Mouse (Mus musculus): ENCODE results near the gene Nup35.

The Nup35 gene

DNA sequence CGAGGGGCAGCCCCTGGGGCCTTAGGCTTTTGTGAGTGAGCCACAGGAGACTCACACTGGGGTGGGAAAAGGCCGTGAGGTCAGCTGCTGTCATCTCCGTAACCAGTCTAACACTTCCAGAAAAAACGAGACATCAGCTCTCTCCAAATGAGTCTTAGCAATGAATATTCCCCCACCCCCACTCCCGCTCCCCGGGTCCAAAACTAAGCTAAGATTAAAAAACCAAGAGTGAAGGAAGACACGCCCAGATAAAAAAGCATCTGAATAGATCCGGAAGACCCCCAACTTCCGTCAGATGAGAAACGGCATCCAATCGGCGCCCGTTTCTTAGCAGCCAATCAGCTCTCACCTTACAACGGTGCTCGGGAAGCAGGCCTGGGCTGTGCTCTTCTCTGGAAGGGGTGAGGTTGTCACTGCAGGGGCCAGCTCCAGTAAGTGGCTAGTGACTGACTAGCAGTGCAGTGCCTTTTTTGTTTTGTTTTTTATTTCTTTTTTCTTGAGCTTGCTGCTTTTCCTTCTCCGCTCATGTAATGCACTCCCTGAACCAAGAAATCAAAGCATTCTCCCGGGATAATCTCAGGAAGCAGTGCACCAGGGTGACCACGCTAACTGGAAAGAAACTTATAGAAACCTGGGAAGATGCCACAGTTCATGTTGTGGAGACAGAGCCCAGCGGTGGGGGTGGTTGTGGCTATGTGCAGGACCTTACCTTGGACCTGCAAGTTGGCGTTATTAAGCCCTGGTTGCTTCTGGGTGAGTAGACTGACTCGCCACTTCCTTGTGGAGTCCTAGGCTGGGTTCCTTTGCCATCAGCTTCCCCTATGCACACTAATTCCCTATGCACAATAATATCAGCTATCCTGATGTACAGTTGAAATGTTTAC lies at the start of gene Nup35, which contains the start of gene Dusp19:
Gene Nup35, plus strand, starts transcription at position 383 of the 884 bp plus-strand sequence.
Gene Dusp19, plus strand, starts transcription at position 192 of the 884 bp plus-strand sequence.
- peak; percentile 90 to 93 for DNase-seq (ENCODE audit: low spot score in 2 of 2)

DNA sequence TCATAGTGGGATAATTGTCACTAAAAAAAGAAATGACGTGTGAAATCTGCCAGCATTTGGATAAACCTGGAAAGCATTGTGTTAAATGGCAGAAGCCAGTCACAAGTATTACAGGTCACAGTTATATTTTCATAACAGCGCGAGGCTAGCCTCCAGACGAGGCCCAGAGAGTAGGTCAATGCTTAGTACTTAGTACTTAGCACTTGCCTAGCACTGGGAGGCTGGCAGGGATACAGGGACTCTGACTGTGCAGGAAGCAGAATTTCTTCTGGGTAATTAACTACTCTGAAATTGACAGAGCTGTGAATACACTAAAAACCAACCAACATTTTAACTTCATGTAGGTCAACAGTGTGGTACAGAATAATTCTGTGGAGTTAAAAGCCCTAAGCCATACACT lies 49.6 kb upstream of the Nup35 start:
- DNase-seq (ENCODE audit: low spot score in 2 of 2): no peak

DNA sequence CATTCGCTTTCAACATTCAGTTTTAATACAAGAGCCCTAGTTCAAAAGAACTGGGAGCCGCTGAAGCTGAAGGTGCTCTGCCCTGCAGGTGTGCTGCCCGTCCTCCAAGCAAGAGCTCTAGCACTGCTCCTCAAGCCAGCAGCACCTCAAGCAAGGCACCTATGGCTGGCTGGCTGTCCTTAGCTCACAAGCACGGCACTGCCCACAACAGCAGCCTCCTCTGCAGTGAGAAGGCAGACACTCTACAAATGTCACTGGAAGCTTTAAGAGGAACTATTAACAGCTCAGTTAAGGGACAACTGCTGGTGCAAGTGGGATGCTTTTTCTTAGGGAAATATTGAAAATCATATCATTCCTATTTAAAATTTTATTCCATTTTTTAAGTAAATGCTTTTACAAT lies 46.4 kb upstream of the Nup35 start:
- no peak for DNase-seq (ENCODE audit: low spot score in 2 of 2)

GRCm38 (mm10) chr2:80577286-80577685 lies 39.8 kb upstream of the Nup35 start:
- no peak for DNase-seq (ENCODE audit: low spot score in 2 of 2)

DNA sequence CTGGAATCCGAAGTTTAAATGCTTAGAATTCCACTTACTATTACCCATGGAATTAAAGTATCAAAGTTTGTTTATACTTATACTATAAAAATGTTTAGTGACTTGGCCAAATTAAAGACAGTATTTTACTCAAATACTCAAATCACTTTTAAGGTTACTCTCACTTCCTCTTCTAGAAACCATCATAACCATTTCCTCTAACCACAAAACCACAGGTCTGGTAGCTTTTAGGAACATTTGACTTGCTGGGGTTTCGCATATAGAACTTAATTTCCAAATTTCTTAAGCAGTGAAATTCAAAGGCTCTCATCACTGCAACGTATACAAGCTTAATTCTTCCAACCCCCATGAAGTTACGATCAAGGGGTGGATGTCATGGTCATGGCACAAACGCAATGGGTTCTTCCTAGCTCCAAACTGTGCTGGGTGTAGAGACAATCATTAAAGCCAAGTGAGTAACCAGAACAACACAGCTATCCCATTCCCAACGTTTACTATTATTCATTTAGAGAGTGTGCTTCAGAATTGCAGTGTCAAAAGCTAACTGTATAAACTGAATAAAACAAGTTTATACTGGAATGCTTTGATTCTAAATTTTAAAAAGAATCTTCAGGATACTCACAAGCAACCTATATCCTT lies 37.7 kb upstream of the Nup35 start:
- DNase-seq (ENCODE audit: low spot score in 2 of 2): no peak

DNA sequence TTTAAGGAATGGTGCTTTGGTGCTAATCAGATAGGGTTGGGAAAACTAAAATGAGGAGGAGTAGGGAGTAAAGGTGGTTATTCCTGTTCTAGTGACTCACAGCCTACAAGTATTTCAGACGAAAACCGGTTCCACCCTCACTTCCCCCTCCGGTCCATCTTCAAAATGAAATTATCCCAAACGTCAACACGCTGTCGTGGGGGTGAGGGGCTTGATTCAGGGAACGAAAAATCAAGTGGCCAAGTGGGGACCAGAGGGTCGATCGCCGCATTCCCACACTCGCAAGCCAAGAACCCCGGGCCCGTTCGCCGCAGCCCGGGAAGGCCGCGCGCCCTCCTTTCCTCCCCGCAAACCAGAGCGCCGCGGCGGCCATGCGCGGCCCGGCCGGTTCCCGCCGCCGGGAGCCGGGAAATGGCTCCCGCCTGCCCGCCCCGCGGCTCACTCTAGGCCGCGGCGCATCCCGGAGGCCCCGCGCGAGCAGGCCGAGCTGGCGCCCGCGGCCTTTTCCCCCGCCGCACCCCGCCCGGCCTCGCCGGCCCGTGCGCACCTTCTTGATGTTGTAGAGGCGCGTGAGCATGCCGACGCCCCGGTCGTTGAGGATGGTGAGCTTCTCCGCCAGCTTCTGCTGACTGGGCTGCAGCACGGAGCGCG lies 36.6 kb upstream of the Nup35 start:
- DNase-seq (ENCODE audit: low spot score in 2 of 2): peak; percentile 25 to 30

DNA sequence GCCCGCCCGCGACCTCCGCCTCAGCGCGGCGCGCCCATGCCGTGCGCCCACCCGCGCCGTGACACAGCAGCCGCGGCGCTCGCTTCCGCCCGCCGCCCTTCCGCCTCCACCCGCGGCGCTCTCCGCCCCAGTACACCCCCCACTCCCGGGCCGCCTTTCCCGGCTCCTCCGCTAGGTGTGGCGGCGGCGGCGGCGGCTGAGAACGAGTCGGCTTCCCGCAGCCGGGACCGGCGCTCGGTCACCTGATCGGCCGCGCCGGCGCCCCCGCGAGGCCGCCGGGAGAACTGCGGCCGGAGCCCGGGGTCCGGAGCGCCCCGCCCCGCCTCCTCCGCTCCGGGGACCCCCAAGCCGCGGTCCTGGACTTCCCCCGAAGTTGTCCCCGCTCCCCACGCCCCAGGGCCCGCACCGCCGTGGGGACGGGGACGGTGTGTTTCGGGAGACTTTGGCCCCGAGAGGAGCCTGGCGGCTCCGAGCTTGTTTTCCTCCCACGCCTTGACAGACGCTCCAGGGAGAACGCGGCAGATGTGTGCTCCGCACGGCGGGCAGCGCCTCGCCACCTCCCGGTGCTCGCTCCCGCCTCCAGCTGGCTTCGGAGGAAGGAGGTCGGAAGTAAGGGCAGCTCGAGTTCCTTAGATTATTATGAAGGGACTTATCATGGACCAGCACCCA lies 35.9 kb upstream of the Nup35 start, which contains the start of gene Nckap1:
Gene Nckap1, minus strand, starts transcription at position 338 of the 669 bp plus-strand sequence.
- DNase-seq (ENCODE audit: low spot score in 2 of 2): peak; percentile 85 to 90

GRCm38 (mm10) chr2:80582356-80582755 lies 34.7 kb upstream of the Nup35 start:
- DNase-seq (ENCODE audit: low spot score in 2 of 2): no peak

- no peak for DNase-seq (ENCODE audit: low spot score in 2 of 2)
These were observed 22.7 kb upstream of the Nup35 start for GRCm38 (mm10) chr2:80594215-80594918.

DNA sequence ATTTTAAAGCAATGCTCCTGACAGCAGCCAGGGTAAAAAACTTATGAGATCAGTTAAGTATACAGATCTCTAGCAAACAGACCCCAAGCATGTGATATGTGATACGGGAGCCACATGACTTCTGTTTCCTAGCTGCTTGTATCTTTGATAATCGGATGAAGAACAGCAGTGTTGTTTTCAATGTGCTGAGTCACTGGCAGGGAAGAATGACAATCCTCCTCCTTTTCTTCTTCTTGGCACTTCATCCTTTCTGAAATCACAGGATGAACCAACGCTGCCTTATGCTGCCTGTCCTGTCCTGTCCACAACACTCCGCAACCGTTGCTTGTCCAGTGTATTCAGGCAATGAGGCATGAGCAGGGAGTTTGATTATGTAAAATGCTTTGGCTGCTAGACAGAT lies 20.1 kb upstream of the Nup35 start:
- DNase-seq (ENCODE audit: low spot score in 2 of 2): no peak

DNA sequence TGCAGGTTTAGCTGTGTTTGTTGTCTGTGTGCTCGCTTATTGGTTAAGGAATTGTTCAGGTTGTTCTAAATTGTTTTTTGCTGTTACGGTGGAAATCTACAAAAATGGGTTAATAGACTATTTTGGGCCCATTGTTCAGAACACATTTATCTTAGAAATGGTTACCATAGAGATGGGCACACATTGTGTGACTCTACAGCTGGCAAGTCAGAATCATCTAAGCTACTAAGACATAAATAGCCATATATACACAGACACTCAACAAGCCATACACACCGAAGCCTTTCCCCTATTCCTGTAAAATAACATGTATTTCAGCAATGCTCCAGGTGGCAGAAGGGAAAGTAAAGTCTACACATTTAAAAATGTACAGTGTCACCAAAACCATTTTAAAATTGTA lies 17.2 kb upstream of the Nup35 start:
- no peak for DNase-seq (ENCODE audit: low spot score in 2 of 2)

GRCm38 (mm10) chr2:80600611-80601010 lies 16.4 kb upstream of the Nup35 start:
- no peak for DNase-seq (ENCODE audit: low spot score in 2 of 2)

DNA sequence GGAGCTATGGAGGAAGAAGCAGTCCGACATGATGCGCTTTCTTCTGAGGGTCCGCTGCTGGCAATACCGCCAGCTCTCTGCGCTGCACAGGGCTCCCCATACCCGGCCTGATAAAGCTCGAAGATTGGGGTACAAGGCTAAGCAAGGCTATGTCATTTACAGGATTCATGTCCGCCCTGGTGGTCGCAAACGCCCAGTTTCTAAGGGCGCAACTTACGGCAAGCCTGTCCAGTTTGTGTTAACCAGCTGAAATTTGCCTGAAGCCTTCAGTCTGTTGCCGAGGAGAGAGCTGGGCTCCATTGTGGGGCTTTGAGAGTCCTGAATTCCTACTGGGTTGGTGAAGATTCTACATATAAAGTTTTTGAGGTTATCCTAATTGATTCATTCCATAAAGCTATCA lies 14.3 kb upstream of the Nup35 start:
- DNase-seq (ENCODE audit: low spot score in 2 of 2): no peak

DNA sequence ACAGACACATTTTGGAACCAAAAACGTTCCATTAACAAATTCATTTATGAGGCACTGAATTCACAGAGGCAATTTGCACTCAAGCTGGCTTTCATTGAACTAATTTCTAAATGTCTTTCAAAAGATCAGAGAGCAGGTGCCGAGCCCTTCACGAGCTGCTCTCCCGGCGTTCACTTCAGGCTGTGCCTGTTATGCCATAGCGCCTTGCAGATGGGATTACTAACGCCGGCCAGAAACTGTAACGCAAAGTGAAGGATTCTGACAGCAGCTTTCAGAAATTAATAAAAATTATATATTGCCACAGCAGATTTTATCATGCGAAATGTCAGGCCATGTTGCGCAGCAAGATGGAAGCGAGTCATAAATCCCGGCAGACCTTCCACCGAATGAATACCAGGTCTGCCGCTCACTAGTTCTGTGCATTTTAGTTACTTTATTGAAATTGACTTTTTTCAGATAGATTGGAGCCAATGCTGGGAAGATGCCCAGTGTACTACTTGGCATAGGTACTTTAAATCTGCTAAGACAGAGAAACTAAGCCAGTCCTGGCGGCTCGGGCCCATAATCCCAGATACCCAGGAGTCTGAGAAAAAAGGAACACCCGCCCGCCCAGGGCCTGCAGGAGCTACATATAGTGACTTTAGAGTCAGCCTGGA lies 13.1 kb upstream of the Nup35 start:
- DNase-seq (ENCODE audit: low spot score in 2 of 2): no peak

GRCm38 (mm10) chr2:80612286-80612685 lies 4.8 kb upstream of the Nup35 start:
- DNase-seq (ENCODE audit: low spot score in 2 of 2): no peak

DNA sequence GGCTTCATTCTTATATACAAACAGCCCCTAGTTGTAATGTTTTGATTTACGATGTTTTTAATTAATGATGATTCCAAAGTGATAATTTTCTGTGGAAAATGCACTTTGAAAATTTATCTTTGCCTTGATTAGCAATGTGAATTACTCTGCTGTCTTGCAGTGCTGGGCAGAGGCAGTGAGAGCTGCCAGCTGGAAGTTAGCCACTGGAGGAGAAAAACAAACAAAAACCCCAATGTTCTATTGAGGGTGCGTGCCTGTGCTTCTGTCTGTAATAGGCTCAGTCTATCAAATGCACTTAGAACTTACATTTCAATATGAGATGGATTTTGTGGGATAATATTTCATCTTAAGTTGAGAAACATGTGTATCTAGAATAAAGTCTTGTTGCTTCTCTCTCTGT lies 4.2 kb upstream of the Nup35 start:
- DNase-seq (ENCODE audit: low spot score in 2 of 2): peak in 1 of 2 experiments; percentile 7

GRCm38 (mm10) chr2:80618991-80619390 lies 2.0 kb downstream of the Nup35 start:
- no peak for DNase-seq (ENCODE audit: low spot score in 2 of 2)

DNA sequence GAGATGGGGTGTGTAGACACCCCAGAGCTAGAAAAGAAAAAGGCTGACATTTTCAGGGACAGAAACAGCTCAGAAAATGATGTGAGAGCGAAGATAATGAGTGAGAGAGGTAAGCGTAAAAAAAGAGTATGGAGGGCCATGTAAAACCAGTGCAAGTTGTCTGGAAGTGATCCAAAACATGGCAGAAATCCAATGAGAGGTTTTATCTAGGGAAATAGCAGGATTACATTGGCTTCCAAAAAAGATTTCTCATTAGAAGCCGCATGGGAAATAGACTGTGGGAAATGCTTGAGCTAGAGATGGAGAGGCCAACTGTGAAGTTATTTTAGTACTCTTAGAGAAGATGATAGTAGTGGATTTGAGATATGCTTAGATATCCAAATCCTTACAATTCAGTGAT lies 4.9 kb downstream of the Nup35 start:
- no peak for DNase-seq (ENCODE audit: low spot score in 2 of 2)

GRCm38 (mm10) chr2:80624523-80624922 lies 7.5 kb downstream of the Nup35 start:
- no peak for DNase-seq (ENCODE audit: low spot score in 2 of 2)

- no peak for DNase-seq (ENCODE audit: low spot score in 2 of 2)
These were observed 15.4 kb downstream of the Nup35 start for GRCm38 (mm10) chr2:80632336-80633026.
